Mouse (Mus musculus): ENCODE data around the gene Chchd2.

Chchd2 gene

GRCm38 (mm10) chr5:129878946-129879345, 8.3 kb downstream of the Chchd2 start:
- peak; percentile 49 for DNase-seq (ENCODE audit: low spot score)

GRCm38 (mm10) chr5:129877731-129878455, 9.4 kb downstream of the Chchd2 start:
- DNase-seq (ENCODE audit: low spot score): no peak

- no peak for DNase-seq (ENCODE audit: low spot score)
Measured at GRCm38 (mm10) chr5:129875098-129875497, 12.2 kb downstream of the Chchd2 start.

- no peak for DNase-seq (ENCODE audit: low spot score)
Measured at GRCm38 (mm10) chr5:129873942-129874341, 13.3 kb downstream of the Chchd2 start.

- no peak for DNase-seq (ENCODE audit: low spot score)
Measured at GRCm38 (mm10) chr5:129871238-129871637, 16.0 kb downstream of the Chchd2 start.

GRCm38 (mm10) chr5:129869238-129869995, 17.9 kb downstream of the Chchd2 start:
- no peak for DNase-seq (ENCODE audit: low spot score)

- no peak for DNase-seq (ENCODE audit: low spot score)
Measured at GRCm38 (mm10) chr5:129865841-129866240, 21.4 kb downstream of the Chchd2 start.

- DNase-seq (ENCODE audit: low spot score): peak; percentile 55
Measured at GRCm38 (mm10) chr5:129864467-129864866, 22.8 kb downstream of the Chchd2 start.

- no peak for DNase-seq (ENCODE audit: low spot score)
Measured at GRCm38 (mm10) chr5:129862325-129862724, 24.9 kb downstream of the Chchd2 start.

GRCm38 (mm10) chr5:129856414-129856813, 30.9 kb downstream of the Chchd2 start:
- DNase-seq (ENCODE audit: low spot score): no peak

- no peak for DNase-seq (ENCODE audit: low spot score)
Measured at GRCm38 (mm10) chr5:129855163-129855562, 32.1 kb downstream of the Chchd2 start.

GRCm38 (mm10) chr5:129847558-129847820, 39.8 kb downstream of the Chchd2 start:
- DNase-seq (ENCODE audit: low spot score): no peak

GRCm38 (mm10) chr5:129846752-129847557, 40.3 kb downstream of the Chchd2 start, which contains the start of gene Sumf2:
Gene Sumf2 (plus strand): TSS chr5:129846986.
- DNase-seq (ENCODE audit: low spot score): peak; percentile 97

- no peak for DNase-seq (ENCODE audit: low spot score)
Measured at GRCm38 (mm10) chr5:129844848-129845247, 42.4 kb downstream of the Chchd2 start.

Measured in embryo, embryonic 10.5 days (tissue).